In genomic region chr9:55510651-55511235, GRCm38 (mm10) we compare ENCODE assay signal across 8 mouse cellular contexts. TPM values are rescaled to one million over a fixed set of nuclear protein-coding genes. Genes with fewer than 3 reads are reported as not detected.
DNase-seq lines count a peak whose midpoint lies in the region; ATAC-seq and TF ChIP-seq lines count a peak whose summit lies in the region.

No protein-coding gene starts in this region.

- H3K4me2 ChIP-seq in heart, embryonic 16.5 days (ENCODE audit: low read depth, low read length), result peak overlapping the region; percentile 71
- H3K4me2 ChIP-seq in limb, embryonic 11.5 days (ENCODE audit: low read depth, severe bottlenecking), result peak overlapping the region; percentile 77
- peak overlapping the region; percentile 77 for H3K4me2 ChIP-seq in stomach, postnatal 0 days (replicated peaks; ENCODE audit: low read depth)

- peak overlapping the region; percentile 98; the same call in 1 of the 2 replicates for H3K27ac ChIP-seq in heart, embryonic 16.5 days (ENCODE audit: low read length)
- H3K27ac ChIP-seq in limb, embryonic 11.5 days (replicated peaks; ENCODE audit: low read depth, low read length), result no peak overlapping the region
- no peak overlapping the region for H3K27ac ChIP-seq in stomach, postnatal 0 days (replicated peaks)

- H3K4me1 ChIP-seq in G1E (ENCODE audit: insufficient read depth, low read depth, low read length), result peaks cover 24% of the 10 kb centered on the region
- H3K4me1 ChIP-seq in heart, embryonic 16.5 days (ENCODE audit: control insufficient read depth, insufficient read depth, low read length), result peaks cover 19% of the 10 kb centered on the region
- peaks cover 3% of the 10 kb centered on the region; the same call in 1 of the 2 replicates for H3K4me1 ChIP-seq in limb, embryonic 11.5 days (ENCODE audit: control insufficient read depth, insufficient read depth, low read length)
- peaks cover 3% of the 10 kb centered on the region for H3K4me1 ChIP-seq in stomach, postnatal 0 days (replicated peaks; ENCODE audit: control insufficient read depth, insufficient read depth)

- peak; percentile 14 to 77 for DNase-seq in adrenal gland, adult (ENCODE audit: inconsistent age in 2 of 2, low spot score in 1 of 2)
- no peak for DNase-seq in adrenal gland, postnatal 4 days (ENCODE audit: low spot score in 2 of 2)
- DNase-seq in G1E (ENCODE audit: low spot score), result no peak
- DNase-seq in limb, embryonic 11.5 days (ENCODE audit: low spot score), result no peak
- DNase-seq in stomach, postnatal 0 days (ENCODE audit: low spot score), result no peak
- no peak for DNase-seq in MN1 (ENCODE audit: low spot score)
- DNase-seq in B cell, adult 2 months, result no peak

- H3K9me3 ChIP-seq in G1E (replicated peaks), result no peaks in the 10 kb centered on the region
- H3K9me3 ChIP-seq in heart, embryonic 16.5 days (replicated peaks; ENCODE audit: control insufficient read depth, low read length), result no peaks in the 10 kb centered on the region
- H3K9me3 ChIP-seq in limb, embryonic 11.5 days (ENCODE audit: control insufficient read depth, low read length), result no peaks in the 10 kb centered on the region
- H3K9me3 ChIP-seq in stomach, postnatal 0 days (ENCODE audit: control insufficient read depth, low read length), result no peaks in the 10 kb centered on the region

- H3K4me3 ChIP-seq in G1E (ENCODE audit: low read depth, low read length), result peak overlapping the region; percentile 91; the same call in 1 of the 2 replicates
- H3K4me3 ChIP-seq in heart, embryonic 16.5 days (ENCODE audit: low read length), result peak overlapping the region; percentile 99
- peak overlapping the region; percentile 90; the same call in 1 of the 2 replicates for H3K4me3 ChIP-seq in limb, embryonic 11.5 days (ENCODE audit: low read depth, low read length)
- H3K4me3 ChIP-seq in stomach, postnatal 0 days (ENCODE audit: low read depth, low read length), result peak overlapping the region; percentile 88

- peak overlapping the region; percentile 99 for H3K9ac ChIP-seq in heart, embryonic 16.5 days (ENCODE audit: low read length)
- no peak overlapping the region for H3K9ac ChIP-seq in limb, embryonic 11.5 days (ENCODE audit: low read length)
- peak overlapping the region; percentile 96; the same call in 1 of the 2 replicates for H3K9ac ChIP-seq in stomach, postnatal 0 days (ENCODE audit: low read length)

- peaks cover 24% of the 10 kb centered on the region for H3K36me3 ChIP-seq in G1E (replicated peaks)
- H3K36me3 ChIP-seq in heart, embryonic 16.5 days (ENCODE audit: control insufficient read depth, insufficient read depth), result no peaks in the 10 kb centered on the region
- no peaks in the 10 kb centered on the region for H3K36me3 ChIP-seq in limb, embryonic 11.5 days (ENCODE audit: control insufficient read depth, insufficient read depth, low read length)
- H3K36me3 ChIP-seq in stomach, postnatal 0 days (ENCODE audit: control insufficient read depth, insufficient read depth, low read length), result no peaks in the 10 kb centered on the region

- WGBS in heart, embryonic 16.5 days, result 79% methylated on average over 10 of the region's 10 CpGs
- 82% methylated on average over 10 of the region's 10 CpGs for WGBS in limb, embryonic 11.5 days
- 71% methylated on average over 10 of the region's 10 CpGs for WGBS in stomach, postnatal 0 days

- peaks cover 7% of the 10 kb centered on the region for H3K27me3 ChIP-seq in G1E (ENCODE audit: insufficient read depth, low read length)
- H3K27me3 ChIP-seq in heart, embryonic 16.5 days (ENCODE audit: control insufficient read depth, insufficient read depth, low read length), result peaks cover 6% of the 10 kb centered on the region
- H3K27me3 ChIP-seq in limb, embryonic 11.5 days (ENCODE audit: control insufficient read depth, insufficient read depth, low read length), result no peaks in the 10 kb centered on the region
- H3K27me3 ChIP-seq in stomach, postnatal 0 days (ENCODE audit: control insufficient read depth, insufficient read depth, low read length), result no peaks in the 10 kb centered on the region

- no peak for TF ChIP-seq EP300 in stomach, postnatal 0 days (optimal IDR thresholded peaks at IDR 0.05)

- no peak for TF ChIP-seq CTCF in G1E (IDR thresholded peaks at IDR 0.05; ENCODE audit: low read depth, low read length)
- TF ChIP-seq CTCF in stomach, postnatal 0 days (IDR thresholded peaks at IDR 0.05; ENCODE audit: low read depth), result no peak

- no peak for ATAC-seq in G1E (ENCODE audit: extremely low read depth, insufficient number of reproducible peaks, low FRiP score, poor library complexity, severe bottlenecking)
- ATAC-seq in heart, embryonic 16.5 days (replicated peaks; ENCODE audit: extremely low read depth, insufficient read depth, low FRiP score), result no peak
- ATAC-seq in limb, embryonic 11.5 days (ENCODE audit: insufficient number of reproducible peaks, low FRiP score, low TSS enrichment, low read depth), result no peak
- no peak for ATAC-seq in stomach, postnatal 0 days (ENCODE audit: low FRiP score, low TSS enrichment)

RNA-seq across cellular contexts. Expression of gene Etfa, which starts 1.3 kb away (rescaled TPM):
- 100 to 1,000 TPM; 408 to 465 TPM for total RNA-seq in adrenal gland, postnatal 4 days (2021)
- 49.2 and 59.6 TPM in 2 replicates for total RNA-seq in G1E (2014; fragmentation: Nextera tagmentation)
- 41.8 and 44.2 TPM in 2 replicates for total RNA-seq in G1E (2017)
- 67.9 and 77.6 TPM in 2 replicates for polyA plus RNA-seq in G1E (2012)
- polyA plus RNA-seq in heart, embryonic 16.5 days (2015; fragmentation: Nextera tagmentation; extraction: Ambion mirVana), result 452 and 483 TPM in 2 replicates
- polyA plus RNA-seq in limb, embryonic 11.5 days (2014; fragmentation: Nextera tagmentation; extraction: Ambion mirVana), result 171 and 182 TPM in 2 replicates
- 326 and 337 TPM in 2 replicates for polyA plus RNA-seq in stomach, postnatal 0 days (2015; fragmentation: Nextera tagmentation; extraction: Ambion mirVana)

RNA-seq across cellular contexts. Expression of gene Isl2, which starts 27.7 kb away (rescaled TPM):
- total RNA-seq in adrenal gland, postnatal 4 days (2021), result not detected
- total RNA-seq in G1E (2014; fragmentation: Nextera tagmentation) (not detected in 2 replicates), G1E (2017) (not detected in 2 replicates)
- 0.03 and 0.17 TPM in 2 replicates for polyA plus RNA-seq in G1E (2012)
- 0.54 and 1.00 TPM in 2 replicates for polyA plus RNA-seq in heart, embryonic 16.5 days (2015; fragmentation: Nextera tagmentation; extraction: Ambion mirVana)
- 1.9 and 3.2 TPM in 2 replicates for polyA plus RNA-seq in limb, embryonic 11.5 days (2014; fragmentation: Nextera tagmentation; extraction: Ambion mirVana)
- polyA plus RNA-seq in stomach, postnatal 0 days (2015; fragmentation: Nextera tagmentation; extraction: Ambion mirVana), result 1.8 and 2.5 TPM in 2 replicates

Comparison
In these comparisons a context has a peak if more than half of its experiments do, and no peak if none do; other contexts are left out.
1. DNase-seq: peak in adrenal gland, adult (2 of 2); none in adrenal gland, postnatal 4 days (0 of 2), G1E (single experiment), limb, embryonic 11.5 days (single experiment), stomach, postnatal 0 days (single experiment), MN1 (single experiment) and B cell, adult 2 months (0 of 2).
2. Peak in every context shown above with its lines, with median percentiles within 50 percentile points of each other: H3K4me3 ChIP-seq and H3K4me2 ChIP-seq.